Mouse (Mus musculus): ENCODE results near the gene Aldh1a3.
A peak's percentile ranks its signal among the peaks of the same experiment; 100 is the strongest.

Gene Aldh1a3

GRCm38 (mm10) chr7:66413093-66413492 is 14.2 kb downstream of the Aldh1a3 start:
- DNase-seq: no peak

GRCm38 (mm10) chr7:66409433-66409832 is 17.9 kb downstream of the Aldh1a3 start:
- peak; percentile 23 for DNase-seq

- no peak for DNase-seq
Observed at GRCm38 (mm10) chr7:66406971-66407370, 20.3 kb downstream of the Aldh1a3 start.

GRCm38 (mm10) chr7:66405951-66406721 is 21.2 kb downstream of the Aldh1a3 start:
- DNase-seq: no peak

GRCm38 (mm10) chr7:66405541-66405940 is 21.8 kb downstream of the Aldh1a3 start:
- no peak for DNase-seq

GRCm38 (mm10) chr7:66404802-66405201 is 22.5 kb downstream of the Aldh1a3 start:
- DNase-seq: no peak

GRCm38 (mm10) chr7:66404141-66404540 is 23.2 kb downstream of the Aldh1a3 start:
- no peak for DNase-seq

- DNase-seq: no peak
Observed at GRCm38 (mm10) chr7:66402876-66403275, 24.4 kb downstream of the Aldh1a3 start.

GRCm38 (mm10) chr7:66401605-66402004 is 25.7 kb downstream of the Aldh1a3 start:
- no peak for DNase-seq

GRCm38 (mm10) chr7:66397288-66397687 is 30.0 kb downstream of the Aldh1a3 start:
- DNase-seq: no peak

- peak; percentile 66 for DNase-seq
Observed at GRCm38 (mm10) chr7:66388621-66389532, 38.4 kb downstream of the Aldh1a3 start.

GRCm38 (mm10) chr7:66387813-66388521 is 39.4 kb downstream of the Aldh1a3 start, which contains the start of gene Lrrk1:
Lrrk1 (minus strand) TSS chr7:66388350.
- DNase-seq: peak; percentile 67

- DNase-seq: no peak
Observed at GRCm38 (mm10) chr7:66387419-66387812, 39.9 kb downstream of the Aldh1a3 start.

GRCm38 (mm10) chr7:66386411-66386810 is 40.9 kb downstream of the Aldh1a3 start:
- no peak for DNase-seq

- DNase-seq: no peak
Observed at GRCm38 (mm10) chr7:66385826-66386225, 41.5 kb downstream of the Aldh1a3 start.

- DNase-seq: no peak
Observed at GRCm38 (mm10) chr7:66384891-66385290, 42.4 kb downstream of the Aldh1a3 start.

- DNase-seq: no peak
Observed at GRCm38 (mm10) chr7:66384213-66384612, 43.1 kb downstream of the Aldh1a3 start.

GRCm38 (mm10) chr7:66376560-66376959 is 50.8 kb downstream of the Aldh1a3 start:
- no peak for DNase-seq

- DNase-seq: no peak
Observed at GRCm38 (mm10) chr7:66375736-66376135, 51.6 kb downstream of the Aldh1a3 start.

GRCm38 (mm10) chr7:66373391-66373790 is 53.9 kb downstream of the Aldh1a3 start:
- DNase-seq: no peak

GRCm38 (mm10) chr7:66370970-66371369 is 56.3 kb downstream of the Aldh1a3 start:
- no peak for DNase-seq

- DNase-seq: no peak
Observed at GRCm38 (mm10) chr7:66369934-66370445, 57.3 kb downstream of the Aldh1a3 start.
